Mouse (Mus musculus): ENCODE data around the gene Clasp2. TPM values are rescaled to one million over a fixed set of nuclear protein-coding genes. Genes with fewer than 3 reads are reported as not detected.

The Clasp2 gene
- 5.5 and 6.2 TPM in 2 replicates for polyA plus RNA-seq (2012)

DNA sequence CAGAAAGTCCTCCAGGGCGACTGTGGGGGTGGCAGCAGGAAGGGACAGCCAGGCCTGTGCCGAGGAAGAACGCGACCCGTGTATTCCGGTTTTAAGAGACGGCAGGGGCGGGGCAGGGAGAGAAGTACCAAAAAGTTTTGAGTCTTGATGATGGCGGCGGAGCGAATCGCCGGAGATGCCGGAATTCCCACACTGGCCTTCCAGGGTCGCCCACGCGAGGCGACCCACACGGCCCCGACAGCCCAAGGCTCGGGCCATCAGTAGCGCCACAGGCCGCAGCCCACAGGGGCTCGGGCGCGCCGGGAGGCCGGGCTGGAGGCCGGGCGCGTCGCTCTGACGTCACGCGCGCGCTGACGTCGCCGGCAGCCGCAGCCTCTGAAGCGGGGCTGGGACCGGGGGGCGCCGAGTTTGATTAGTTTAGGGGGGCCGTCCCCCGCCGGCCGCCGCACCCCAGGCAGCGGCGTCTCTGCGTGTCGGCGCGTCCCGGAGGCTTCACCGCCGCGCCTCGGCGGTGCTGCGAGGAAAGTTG is at the start of gene Clasp2:
TSS of gene Clasp2 (plus strand) at position 366 of the 529 bp plus-strand sequence.

DNA sequence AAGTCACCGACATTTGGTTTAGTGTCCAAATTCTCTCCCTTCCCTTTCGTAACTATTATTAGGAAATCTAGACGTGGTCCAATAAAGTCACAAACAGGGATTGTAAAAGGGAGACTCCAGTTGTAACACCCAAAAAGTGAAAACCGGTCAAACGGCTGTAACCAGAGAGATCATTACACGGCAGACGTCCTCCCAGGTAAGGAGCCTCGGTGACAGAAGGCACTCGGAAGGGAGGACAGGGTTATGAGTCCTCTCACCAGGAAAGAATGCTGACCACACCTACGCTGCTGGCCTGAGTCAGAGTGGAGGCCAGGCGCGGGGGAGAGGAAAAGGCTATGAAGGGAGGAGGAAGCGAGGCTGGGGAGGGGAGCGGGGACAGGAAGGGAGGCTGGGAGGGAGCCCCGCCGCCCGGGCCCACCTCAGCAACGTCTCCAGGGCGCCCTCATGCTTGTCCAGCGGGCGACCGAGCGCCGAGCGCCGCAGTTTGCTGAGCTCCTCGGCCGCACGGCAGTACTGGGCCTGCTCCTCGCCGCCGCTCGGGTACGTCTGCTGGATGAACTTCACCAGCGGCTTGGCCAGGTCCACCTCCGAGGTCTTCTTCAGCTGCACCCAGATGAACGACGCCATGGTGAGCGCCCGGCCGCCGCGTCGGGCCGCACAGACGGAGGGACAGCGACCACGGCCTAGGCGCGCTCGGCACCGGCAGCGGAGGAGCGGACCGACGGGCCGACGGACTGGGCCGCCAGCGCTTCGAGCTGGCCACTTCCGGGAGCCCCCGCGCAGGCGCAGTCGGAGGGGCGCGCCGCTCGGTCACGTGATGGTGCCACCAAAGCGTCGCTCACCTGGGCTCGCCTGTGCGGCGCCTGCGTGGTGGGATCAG is 33.6 kb upstream of the Clasp2 start, which contains the start of gene Pdcd6ip:
TSS of gene Pdcd6ip (minus strand) at position 779 of the 880 bp plus-strand sequence.

DNA sequence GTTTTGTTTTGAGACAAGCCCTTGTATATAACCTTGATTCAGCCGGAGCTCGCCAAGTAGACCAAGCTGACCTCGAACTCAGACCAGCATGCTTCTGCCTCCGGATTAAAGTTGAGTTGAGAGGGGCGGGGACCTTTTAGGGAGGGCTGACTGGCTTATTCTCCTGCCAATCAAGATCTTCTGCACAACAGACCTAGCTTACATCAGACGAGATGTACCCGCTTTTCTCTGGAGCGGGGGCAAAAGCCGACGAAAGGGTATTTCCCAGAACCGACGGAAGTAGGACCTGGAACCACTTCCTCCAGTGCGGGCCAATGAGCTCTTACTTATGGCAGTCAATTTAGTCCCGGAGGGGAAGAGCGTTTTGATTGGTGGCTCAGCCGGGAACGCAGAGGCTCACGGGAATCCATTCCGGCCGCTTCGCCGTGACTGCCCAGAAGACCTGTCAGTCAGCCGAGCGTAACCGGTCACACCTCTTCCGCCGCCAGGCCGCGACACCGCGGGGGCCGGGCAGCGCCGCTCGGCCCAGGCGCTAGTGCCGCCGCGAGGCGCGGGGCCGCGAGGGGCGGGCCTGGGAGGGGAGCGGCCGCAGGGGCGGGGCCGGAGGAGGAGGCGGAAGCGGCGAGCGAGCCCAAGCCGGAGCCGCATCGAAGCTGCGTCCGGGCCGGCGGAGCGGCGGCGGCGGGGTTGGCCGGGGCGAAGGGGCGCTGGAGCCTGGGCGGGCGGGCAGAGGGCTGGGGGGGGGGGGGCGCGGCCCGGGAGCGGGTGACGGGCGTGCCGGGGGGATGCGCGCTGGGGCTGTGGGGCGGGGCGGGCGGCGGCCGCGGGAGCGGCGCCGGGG is 189.5 kb downstream of the Clasp2 start, which contains the start of gene Ubp1:
TSS of gene Ubp1 (plus strand) at position 401 of the 841 bp plus-strand sequence.

Other genes starting within 250 kb of the Clasp2 start
- gene Pdcd6ip, start 33.2 kb upstream of the Clasp2 start, polyA plus RNA-seq (2012) = 226 and 232 TPM in 2 replicates
- gene Ubp1, start 189.5 kb downstream of the Clasp2 start, polyA plus RNA-seq (2012) = 45.6 and 66.6 TPM in 2 replicates

Measured in megakaryocyte-erythroid progenitor cell, adult 5 weeks (primary cell).